Mouse (Mus musculus): ENCODE results near the gene Adk. TPM values are rescaled to one million over a fixed set of nuclear protein-coding genes. Genes with fewer than 3 reads are reported as not detected.

Adk gene
- polyA plus RNA-seq, 1 experiment, result 18.6 TPM

DNA sequence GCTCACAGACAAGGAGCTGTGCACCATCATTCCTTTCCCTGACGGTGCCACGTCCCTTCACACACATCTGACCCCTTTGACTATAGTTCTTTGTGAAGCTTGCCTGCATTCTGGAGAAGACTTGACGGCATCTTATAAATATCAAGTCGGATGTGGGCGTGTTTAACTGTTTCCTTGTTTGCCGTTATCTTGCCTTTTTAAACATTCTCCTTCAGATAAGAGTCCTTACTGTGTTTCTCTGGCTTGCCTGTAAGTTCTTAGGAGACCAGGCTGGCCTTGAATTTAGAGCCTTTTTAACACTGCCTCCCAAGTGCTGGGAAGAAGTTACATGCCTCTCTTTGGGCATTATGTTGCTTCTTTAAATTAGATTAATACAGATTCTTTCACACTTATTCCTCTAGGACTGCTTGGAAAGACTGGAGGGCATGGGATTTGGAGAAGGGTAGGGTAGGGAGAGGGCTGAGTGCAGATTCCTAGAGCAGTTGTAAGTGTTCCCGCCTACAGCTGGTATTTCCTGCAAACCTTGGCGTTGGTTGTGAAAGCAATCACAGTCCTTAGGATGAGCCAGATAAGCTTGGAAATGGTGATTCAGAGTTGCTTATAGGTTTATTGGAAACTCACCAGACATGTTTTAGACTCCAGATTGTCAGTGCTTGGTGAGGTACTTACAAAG is 13.3 kb downstream of the Adk start:
- DNase-seq (ENCODE audit: low read depth), result no peak

DNA sequence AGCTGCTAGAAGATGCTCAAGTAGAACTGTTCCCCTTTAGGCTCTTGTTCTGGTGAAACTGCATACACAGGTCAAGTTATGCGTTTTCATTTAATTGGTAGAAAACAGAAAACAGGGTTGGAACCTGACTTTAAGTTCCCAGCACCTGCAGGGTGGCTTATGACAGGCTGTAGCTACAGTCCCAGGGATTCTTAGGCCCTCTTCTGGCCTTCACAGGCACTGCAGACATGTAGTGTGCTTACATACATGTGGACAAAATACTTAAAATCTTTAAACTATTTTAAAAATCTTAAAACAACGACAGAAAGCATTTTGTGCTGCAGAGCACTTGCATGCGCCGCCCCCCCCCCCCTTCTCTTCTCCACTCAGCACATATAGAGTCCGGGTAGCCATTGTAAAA is 17.2 kb downstream of the Adk start:
- TF ChIP-seq CTCF (IDR thresholded peaks at IDR 0.05; ENCODE audit: borderline replicate concordance, extremely low read depth, insufficient read depth, insufficient read length) (no peak), POLR2A (IDR thresholded peaks at IDR 0.05; ENCODE audit: borderline replicate concordance, extremely low read depth, insufficient read depth, insufficient read length, poor library complexity, severe bottlenecking) (no peak)
- no peak for DNase-seq (ENCODE audit: low read depth)

More for the DNA sequence above, 13.3 kb downstream of the Adk start:
- TF ChIP-seq CTCF (IDR thresholded peaks at IDR 0.05; ENCODE audit: borderline replicate concordance, extremely low read depth, insufficient read depth, insufficient read length), result no peak
- no peak for TF ChIP-seq POLR2A (IDR thresholded peaks at IDR 0.05; ENCODE audit: borderline replicate concordance, extremely low read depth, insufficient read depth, insufficient read length, poor library complexity, severe bottlenecking)

DNA sequence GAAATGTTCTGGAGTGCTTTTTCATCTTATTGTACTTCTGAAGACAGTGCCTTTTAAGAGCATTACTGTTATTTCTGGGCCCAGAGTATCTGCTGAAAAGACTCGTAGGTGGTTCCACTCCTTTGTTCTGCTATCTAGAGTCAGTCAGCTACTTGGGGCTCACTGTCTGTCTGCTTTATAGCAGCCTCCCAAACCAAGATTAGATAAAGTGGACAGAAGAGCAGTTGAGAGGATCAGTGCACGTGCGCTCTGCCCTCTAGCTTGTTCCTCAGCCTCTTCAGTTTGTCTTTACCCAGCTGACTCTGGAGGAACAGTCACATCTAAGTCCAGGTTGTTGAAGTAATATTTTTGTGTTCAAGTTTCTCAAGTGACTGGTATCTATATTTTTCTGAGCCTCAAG is 21.6 kb downstream of the Adk start:
- TF ChIP-seq CTCF (IDR thresholded peaks at IDR 0.05; ENCODE audit: borderline replicate concordance, extremely low read depth, insufficient read depth, insufficient read length), result no peak
- no peak for TF ChIP-seq POLR2A (IDR thresholded peaks at IDR 0.05; ENCODE audit: borderline replicate concordance, extremely low read depth, insufficient read depth, insufficient read length, poor library complexity, severe bottlenecking)

GRCm38 (mm10) chr14:21074398-21075320 is 22.3 kb downstream of the Adk start:
- TF ChIP-seq POLR2A (IDR thresholded peaks at IDR 0.05; ENCODE audit: borderline replicate concordance, extremely low read depth, insufficient read depth, insufficient read length, poor library complexity, severe bottlenecking) (no peak), CTCF (IDR thresholded peaks at IDR 0.05; ENCODE audit: borderline replicate concordance, extremely low read depth, insufficient read depth, insufficient read length) (no peak)
- no peak for DNase-seq (ENCODE audit: low read depth)

More for the DNA sequence above, 21.6 kb downstream of the Adk start:
- DNase-seq (ENCODE audit: low read depth), result no peak

- DNase-seq (ENCODE audit: low read depth), result peak; percentile 93
- TF ChIP-seq POLR2A (IDR thresholded peaks at IDR 0.05; ENCODE audit: borderline replicate concordance, extremely low read depth, insufficient read depth, insufficient read length, poor library complexity, severe bottlenecking) (no peak), CTCF (IDR thresholded peaks at IDR 0.05; ENCODE audit: borderline replicate concordance, extremely low read depth, insufficient read depth, insufficient read length) (no peak)
Observed at GRCm38 (mm10) chr14:21075751-21076500, 23.6 kb downstream of the Adk start.

GRCm38 (mm10) chr14:21076501-21077194 is 24.3 kb downstream of the Adk start:
- no peak for DNase-seq (ENCODE audit: low read depth)
- TF ChIP-seq POLR2A (IDR thresholded peaks at IDR 0.05; ENCODE audit: borderline replicate concordance, extremely low read depth, insufficient read depth, insufficient read length, poor library complexity, severe bottlenecking), result no peak
- TF ChIP-seq CTCF (IDR thresholded peaks at IDR 0.05; ENCODE audit: borderline replicate concordance, extremely low read depth, insufficient read depth, insufficient read length), result no peak

GRCm38 (mm10) chr14:21077939-21078338 is 25.6 kb downstream of the Adk start:
- DNase-seq (ENCODE audit: low read depth), result no peak
- TF ChIP-seq CTCF (IDR thresholded peaks at IDR 0.05; ENCODE audit: borderline replicate concordance, extremely low read depth, insufficient read depth, insufficient read length) (no peak), POLR2A (IDR thresholded peaks at IDR 0.05; ENCODE audit: borderline replicate concordance, extremely low read depth, insufficient read depth, insufficient read length, poor library complexity, severe bottlenecking) (no peak)

DNA sequence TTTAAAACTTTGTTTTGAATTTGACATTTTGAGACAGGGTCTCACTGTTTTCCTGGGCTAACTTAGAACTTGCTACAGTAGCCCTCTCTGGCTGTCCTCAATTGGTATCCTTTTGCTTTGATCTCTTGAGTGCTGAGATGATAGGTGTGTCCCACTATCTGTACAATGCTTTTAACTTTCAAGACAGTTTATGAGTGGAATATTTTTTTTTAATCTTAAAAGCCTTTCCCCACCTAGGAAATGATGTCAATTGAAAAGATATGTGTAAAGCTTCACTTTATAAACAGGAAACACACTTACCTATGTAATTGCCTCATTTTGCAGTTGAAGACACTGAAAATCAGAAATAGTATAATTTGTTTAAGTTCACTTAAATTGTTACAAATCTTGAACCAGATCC is 26.1 kb downstream of the Adk start:
- DNase-seq (ENCODE audit: low read depth), result no peak
- TF ChIP-seq POLR2A (IDR thresholded peaks at IDR 0.05; ENCODE audit: borderline replicate concordance, extremely low read depth, insufficient read depth, insufficient read length, poor library complexity, severe bottlenecking) (no peak), CTCF (IDR thresholded peaks at IDR 0.05; ENCODE audit: borderline replicate concordance, extremely low read depth, insufficient read depth, insufficient read length) (no peak)

DNA sequence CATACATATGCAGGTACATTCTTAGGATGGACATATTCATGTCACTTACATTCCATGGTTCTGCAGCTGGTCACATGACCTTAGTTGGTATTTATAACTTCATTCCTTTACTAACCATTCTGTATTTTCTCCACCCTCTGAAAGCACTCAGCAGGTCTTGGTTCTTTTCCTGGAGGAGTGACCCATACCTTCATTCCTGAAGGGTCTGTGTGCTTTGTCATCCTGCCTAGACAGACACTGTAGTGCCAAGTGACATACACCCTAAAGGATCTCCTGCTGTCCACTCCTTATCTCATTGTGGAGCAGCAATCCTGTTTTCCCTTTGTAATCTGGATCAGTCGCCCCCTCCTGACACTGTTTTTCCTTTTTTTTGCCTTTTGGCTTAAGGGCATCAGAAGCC is 30.4 kb downstream of the Adk start:
- TF ChIP-seq CTCF (IDR thresholded peaks at IDR 0.05; ENCODE audit: borderline replicate concordance, extremely low read depth, insufficient read depth, insufficient read length) (no peak), POLR2A (IDR thresholded peaks at IDR 0.05; ENCODE audit: borderline replicate concordance, extremely low read depth, insufficient read depth, insufficient read length, poor library complexity, severe bottlenecking) (no peak)
- no peak for DNase-seq (ENCODE audit: low read depth)

- TF ChIP-seq POLR2A (IDR thresholded peaks at IDR 0.05; ENCODE audit: borderline replicate concordance, extremely low read depth, insufficient read depth, insufficient read length, poor library complexity, severe bottlenecking) (no peak), CTCF (IDR thresholded peaks at IDR 0.05; ENCODE audit: borderline replicate concordance, extremely low read depth, insufficient read depth, insufficient read length) (no peak)
- no peak for DNase-seq (ENCODE audit: low read depth)
Observed at GRCm38 (mm10) chr14:21085666-21086065, 33.3 kb downstream of the Adk start.
